Mouse (Mus musculus): ENCODE measurements around the gene Rasgef1b.

The Rasgef1b gene

GRCm38 (mm10) chr5:99541999-99542765 lies 186.7 kb downstream of the Rasgef1b start:
- no peak for DNase-seq (ENCODE audit: inconsistent ontology term)

- DNase-seq (ENCODE audit: inconsistent ontology term), result no peak
Measured at GRCm38 (mm10) chr5:99541321-99541895, 187.5 kb downstream of the Rasgef1b start.

GRCm38 (mm10) chr5:99533416-99533815 lies 195.4 kb downstream of the Rasgef1b start:
- DNase-seq (ENCODE audit: inconsistent ontology term), result no peak

- no peak for DNase-seq (ENCODE audit: inconsistent ontology term)
Measured at GRCm38 (mm10) chr5:99526797-99527201, 202.1 kb downstream of the Rasgef1b start.

GRCm38 (mm10) chr5:99525649-99526048 lies 203.2 kb downstream of the Rasgef1b start:
- no peak for DNase-seq (ENCODE audit: inconsistent ontology term)

- no peak for DNase-seq (ENCODE audit: inconsistent ontology term)
Measured at GRCm38 (mm10) chr5:99522571-99523269, 206.1 kb downstream of the Rasgef1b start.

- DNase-seq (ENCODE audit: inconsistent ontology term), result no peak
Measured at GRCm38 (mm10) chr5:99521411-99521810, 207.5 kb downstream of the Rasgef1b start.

- DNase-seq (ENCODE audit: inconsistent ontology term), result no peak
Measured at GRCm38 (mm10) chr5:99519556-99519955, 209.3 kb downstream of the Rasgef1b start.

GRCm38 (mm10) chr5:99519023-99519422 lies 209.8 kb downstream of the Rasgef1b start:
- no peak for DNase-seq (ENCODE audit: inconsistent ontology term)

- no peak for DNase-seq (ENCODE audit: inconsistent ontology term)
Measured at GRCm38 (mm10) chr5:99516207-99516606, 212.7 kb downstream of the Rasgef1b start.

- DNase-seq (ENCODE audit: inconsistent ontology term), result no peak
Measured at GRCm38 (mm10) chr5:99515764-99516163, 213.1 kb downstream of the Rasgef1b start.

GRCm38 (mm10) chr5:99513209-99513880 lies 215.5 kb downstream of the Rasgef1b start:
- no peak for DNase-seq (ENCODE audit: inconsistent ontology term)

- no peak for DNase-seq (ENCODE audit: inconsistent ontology term)
Measured at GRCm38 (mm10) chr5:99511081-99511480, 217.8 kb downstream of the Rasgef1b start.

- no peak for DNase-seq (ENCODE audit: inconsistent ontology term)
Measured at GRCm38 (mm10) chr5:99506109-99506508, 222.8 kb downstream of the Rasgef1b start.

GRCm38 (mm10) chr5:99504349-99504830 lies 224.5 kb downstream of the Rasgef1b start:
- DNase-seq (ENCODE audit: inconsistent ontology term), result peak; percentile 27

- DNase-seq (ENCODE audit: inconsistent ontology term), result no peak
Measured at GRCm38 (mm10) chr5:99502681-99503080, 226.2 kb downstream of the Rasgef1b start.

GRCm38 (mm10) chr5:99499404-99500089 lies 229.3 kb downstream of the Rasgef1b start:
- peak; percentile 67 for DNase-seq (ENCODE audit: inconsistent ontology term)

GRCm38 (mm10) chr5:99497856-99498255 lies 231.0 kb downstream of the Rasgef1b start:
- DNase-seq (ENCODE audit: inconsistent ontology term), result no peak

- no peak for DNase-seq (ENCODE audit: inconsistent ontology term)
Measured at GRCm38 (mm10) chr5:99496931-99497782, 231.7 kb downstream of the Rasgef1b start.

GRCm38 (mm10) chr5:99496157-99496453 lies 232.8 kb downstream of the Rasgef1b start:
- DNase-seq (ENCODE audit: inconsistent ontology term), result no peak
